10 mouse cellular contexts compared by ENCODE assay signal in genomic region chr11:31830213-31831151, GRCm38 (mm10). TPM values are rescaled to one million over a fixed set of nuclear protein-coding genes. Genes with fewer than 3 reads are reported as not detected.
DNase-seq lines count a peak whose midpoint lies in the region; ATAC-seq and TF ChIP-seq lines count a peak whose summit lies in the region.
"Had no signal": no experiment of that assay in that cellular context is flagged by ENCODE, and none has a peak within 500 bp of the region (broad histone marks: within the 10 kb centered on the region; RNA-seq: fewer than 3 reads in every experiment).

No protein-coding gene starts in this region.

- H3K27me3 ChIP-seq in hindbrain, embryonic 11.5 days (ENCODE audit: control insufficient read depth, insufficient read depth, low read length): no peaks in the 10 kb centered on the region
- no peaks in the 10 kb centered on the region for H3K27me3 ChIP-seq in liver, embryonic 14.5 days (ENCODE audit: control insufficient read depth, insufficient read depth, low read length)
- H3K27me3 ChIP-seq: CH12.LX had no signal

- 66% methylated on average over 10 of the region's 10 CpGs for WGBS in hindbrain, embryonic 11.5 days
- 81% methylated on average over 10 of the region's 10 CpGs for WGBS in liver, embryonic 14.5 days (ENCODE audit: insufficient replicate concordance)

- no peaks in the 10 kb centered on the region for H3K36me3 ChIP-seq in hindbrain, embryonic 11.5 days (ENCODE audit: control insufficient read depth, insufficient read depth, low read length)
- no peaks in the 10 kb centered on the region for H3K36me3 ChIP-seq in liver, embryonic 14.5 days (replicated peaks; ENCODE audit: control insufficient read depth, insufficient read depth, low read depth)

- H3K4me2 ChIP-seq in hindbrain, embryonic 11.5 days (replicated peaks; ENCODE audit: low read depth, low read length): no peak overlapping the region
- H3K4me2 ChIP-seq in liver, embryonic 14.5 days (ENCODE audit: low read depth): peak overlapping the region; percentile 58

- no peak overlapping the region for H3K9ac ChIP-seq in hindbrain, embryonic 11.5 days (ENCODE audit: low read depth, low read length)
- H3K9ac ChIP-seq in liver, embryonic 14.5 days (replicated peaks): peak overlapping the region; percentile 59

- intact Hi-C loops in gastrocnemius, adult 2 months (cut with DNase I): loop anchor here (5.0 kb wide), 2 partner anchors 33 to 113 kb away; no protein-coding TSS in a partner anchor
- intact Hi-C loops in gastrocnemius, postnatal 14 days (cut with DNase I; ENCODE audit: low total_unique reads): no loop called here

- peak; percentile 30; the same call in 1 of the 2 replicates for ATAC-seq in hindbrain, embryonic 11.5 days (ENCODE audit: low FRiP score)
- no peak for ATAC-seq in liver, embryonic 14.5 days (ENCODE audit: insufficient read depth)

- DNase-seq in gastrocnemius, adult 2 months: peak; percentile 71
- DNase-seq in gastrocnemius, postnatal 14 days: no peak
- DNase-seq in Muller cell, postnatal 12 days (ENCODE audit: inconsistent ontology term): peak; percentile 91
- DNase-seq in hindbrain, embryonic 11.5 days (ENCODE audit: low spot score): no peak
- no peak for DNase-seq in liver, embryonic 14.5 days (ENCODE audit: low read depth in 3 of 3, low spot score in 3 of 3)
- no peak for DNase-seq in layer of hippocampus, adult 11-12 months (ENCODE audit: low spot score)
- DNase-seq in layer of hippocampus, postnatal 36 days: no peak
- no peak for DNase-seq in lung, postnatal 4 days
- DNase-seq: cerebellum, postnatal 14 days had no signal

- H3K9me3 ChIP-seq in hindbrain, embryonic 11.5 days (ENCODE audit: control insufficient read depth, low read length): no peaks in the 10 kb centered on the region
- H3K9me3 ChIP-seq in liver, embryonic 14.5 days (ENCODE audit: control insufficient read depth, low read length): no peaks in the 10 kb centered on the region

- 0 out of 2 replicates have a peak, but pooled peaks cover 3% of the 10 kb centered on the region for H3K4me1 ChIP-seq in hindbrain, embryonic 11.5 days (replicated peaks; ENCODE audit: control insufficient read depth, insufficient read depth, low read length)
- peaks cover 76 to 80% of the 10 kb centered on the region in 2 experiments for H3K4me1 ChIP-seq in liver, embryonic 14.5 days (replicated peaks; ENCODE audit: control insufficient read depth in 2 of 2, insufficient read depth in 2 of 2, low read length in 1 of 2)

- no peak overlapping the region for H3K4me3 ChIP-seq in gastrocnemius, adult 2 months
- H3K4me3 ChIP-seq in hindbrain, embryonic 11.5 days (ENCODE audit: low read depth, low read length): no peak overlapping the region
- H3K4me3 ChIP-seq in liver, embryonic 14.5 days (ENCODE audit: insufficient read depth in 1 of 2, low read depth in 2 of 2, low read length in 2 of 2): no peak overlapping the region

- no peak for TF ChIP-seq EP300 in liver, embryonic 14.5 days (IDR thresholded peaks at IDR 0.05; ENCODE audit: low read depth)

- peak overlapping the region; percentile 90 for H3K27ac ChIP-seq in gastrocnemius, adult 2 months
- no peak overlapping the region for H3K27ac ChIP-seq in hindbrain, embryonic 11.5 days (ENCODE audit: low read depth, low read length)
- peak overlapping the region; percentile 98 for H3K27ac ChIP-seq in liver, embryonic 14.5 days

- no peak for TF ChIP-seq CTCF in gastrocnemius, adult 2 months (IDR thresholded peaks at IDR 0.05)
- no peak for TF ChIP-seq CTCF in liver, embryonic 14.5 days (IDR thresholded peaks at IDR 0.05; ENCODE audit: low read depth)

RNA-seq across cellular contexts. Expression of gene Cpeb4, which starts 41.5 kb away (rescaled TPM):
- total RNA-seq in gastrocnemius, adult 2 months (2021): 100 to 1,000 TPM in 1 of 2 experiments, 10 to 100 TPM in 1; 95.0 to 120 TPM
- 10 to 100 TPM; 63.1 to 66.2 TPM for total RNA-seq in gastrocnemius, postnatal 14 days (2021)
- polyA plus RNA-seq in hindbrain, embryonic 11.5 days (2014; fragmentation: Nextera tagmentation; extraction: Ambion mirVana): 14.3 and 16.7 TPM in 2 replicates
- polyA plus RNA-seq in liver, embryonic 14.5 days (2012; rRNA removed): 21.5 and 25.1 TPM in 2 replicates
- polyA plus RNA-seq in liver, embryonic 14.5 days (2014; fragmentation: Nextera tagmentation; extraction: Ambion mirVana): 28.7 and 29.4 TPM in 2 replicates
- total RNA-seq in layer of hippocampus, postnatal 36 days (2021): 100 to 1,000 TPM; 156 to 163 TPM

Comparison
In these comparisons a context has a peak if more than half of its experiments do, and no peak if none do; other contexts are left out.
1. DNase-seq: peak in gastrocnemius, adult 2 months (single experiment) and Muller cell, postnatal 12 days (single experiment); none in gastrocnemius, postnatal 14 days (single experiment), hindbrain, embryonic 11.5 days (single experiment), liver, embryonic 14.5 days (0 of 3), layer of hippocampus, adult 11-12 months (single experiment), layer of hippocampus, postnatal 36 days (0 of 2) and lung, postnatal 4 days (0 of 2).